Mouse (Mus musculus) CH12.LX (cell line): ENCODE data around the gene Slc16a7. TPM values are rescaled to one million over a fixed set of nuclear protein-coding genes. Genes with fewer than 3 reads are reported as not detected.

Source experiments
- DNase-seq: peaks from one replicate; pipeline ENCODE4 v3.0.0-alpha.2; 2013; ENCODE audit errors: extremely low read depth
- H3K27ac ChIP-seq: 2 replicates; pipeline ENCODE4 v1.5.1; 2012; ENCODE audit warnings: low read depth, mild to moderate bottlenecking, control low read depth, moderate library complexity; ENCODE audit not compliant: insufficient read depth
- H3K27me3 ChIP-seq: replicated peaks from 2 replicates; pipeline ENCODE3; 2012; ENCODE audit warnings: inconsistent platforms
- H3K36me3 ChIP-seq, 2 experiments: replicated peaks in 1 of 2; 2 replicates each; pipeline versions ENCODE3 to v1.6.1; 2012; ENCODE audit warnings: inconsistent platforms in 1 of 2, low read length in 1 of 2, mild to moderate bottlenecking in 1 of 2, mixed read lengths in 1 of 2, moderate library complexity in 1 of 2; ENCODE audit not compliant: control insufficient read depth in 1 of 2, insufficient read depth in 1 of 2
- H3K4me1 ChIP-seq, 2 experiments: 2 replicates each; pipeline ENCODE4 v1.6.1; 2012; ENCODE audit warnings: inconsistent platforms in 1 of 2, moderate library complexity in 1 of 2; ENCODE audit not compliant: insufficient read depth in 2 of 2, control insufficient read depth in 1 of 2
- H3K4me2 ChIP-seq: 2 replicates; pipeline ENCODE4 v1.6.1; 2012; ENCODE audit warnings: low read depth, mild to moderate bottlenecking, control low read depth; ENCODE audit not compliant: poor library complexity, insufficient read depth, severe bottlenecking
- H3K4me3 ChIP-seq, 3 experiments: fragments of 150-350 bp in 1 of 3; sonication (generic) in 1 of 3; replicated peaks in 1 of 3; 2 replicates each; pipeline versions ENCODE3 to v1.5.1; 2011 to 2012; ENCODE audit warnings: low read depth in 2 of 3, low read length in 2 of 3, mild to moderate bottlenecking in 2 of 3, moderate library complexity in 2 of 3, control low read depth in 1 of 3, improper control_type of control experiment in 1 of 3, inconsistent platforms in 1 of 3, mixed read lengths in 1 of 3; ENCODE audit not compliant: poor library complexity in 1 of 3
- H3K79me2 ChIP-seq: replicated peaks from 2 replicates; pipeline ENCODE4 v1.6.1; 2012; ENCODE audit warnings: mild to moderate bottlenecking, moderate library complexity; ENCODE audit not compliant: control insufficient read depth, poor library complexity, insufficient read depth, severe bottlenecking; ENCODE audit errors: extremely low read depth
- H3K9ac ChIP-seq: 2 replicates; pipeline ENCODE4 v1.6.1; 2012; ENCODE audit warnings: low read depth, mild to moderate bottlenecking, control low read depth, moderate library complexity; ENCODE audit not compliant: insufficient read depth
- H3K9me3 ChIP-seq: replicated peaks from 2 replicates; pipeline ENCODE3; 2012; ENCODE audit warnings: low read length, inconsistent platforms, mixed read lengths
- BHLHE40 ChIP-seq: IDR thresholded peaks from 2 replicates; pipeline ENCODE4 v1.6.1; 2011; ENCODE audit warnings: mild to moderate bottlenecking, low read depth, low read length, improper control_type of control experiment
- CHD1 ChIP-seq: IDR thresholded peaks from 2 replicates; pipeline ENCODE4 v1.6.1; 2012; ENCODE audit warnings: low read depth, low read length, improper control_type of control experiment, inconsistent platforms
- CHD2 ChIP-seq: IDR thresholded peaks from 2 replicates; pipeline ENCODE4 v1.6.1; 2011; ENCODE audit warnings: low read length, improper control_type of control experiment
- CTCF ChIP-seq, 2 experiments: IDR thresholded peaks in 1 of 2; conservative IDR thresholded peaks in 1 of 2; 2 replicates each; pipeline ENCODE4 v1.5.1; 2011 to 2012; ENCODE audit warnings: low read depth in 2 of 2, low read length in 2 of 2, improper control_type of control experiment in 1 of 2, inconsistent platforms in 1 of 2, mild to moderate bottlenecking in 1 of 2, moderate library complexity in 1 of 2
- EP300 ChIP-seq: IDR thresholded peaks from 2 replicates; pipeline ENCODE4 v1.6.1; 2011; ENCODE audit warnings: low read length, improper control_type of control experiment
- ETS1 ChIP-seq: conservative IDR thresholded peaks from 2 replicates; pipeline ENCODE4 v1.6.1; 2012; ENCODE audit warnings: low read depth, mild to moderate bottlenecking, inconsistent platforms, low read length, improper control_type of control experiment, moderate library complexity
- GABPA ChIP-seq: IDR thresholded peaks from 2 replicates; pipeline ENCODE4 v1.6.1; 2012; ENCODE audit warnings: low read depth, low read length, improper control_type of control experiment, inconsistent platforms; ENCODE audit not compliant: insufficient replicate concordance
- HCFC1 ChIP-seq: IDR thresholded peaks from 2 replicates; pipeline ENCODE4 v1.6.1; 2012; ENCODE audit warnings: low read depth, mild to moderate bottlenecking, inconsistent platforms, low read length, improper control_type of control experiment
- IRF4 ChIP-seq: IDR thresholded peaks from 2 replicates; pipeline ENCODE4 v1.6.1; 2014; ENCODE audit warnings: low read depth, mild to moderate bottlenecking, inconsistent platforms, low read length, improper control_type of control experiment
- JUND ChIP-seq: conservative IDR thresholded peaks from 2 replicates; pipeline ENCODE4 v1.6.1; 2011; ENCODE audit warnings: low read depth, low read length, improper control_type of control experiment
- KAT2A ChIP-seq: IDR thresholded peaks from 2 replicates; pipeline ENCODE4 v1.6.1; 2012; ENCODE audit warnings: low read length, improper control_type of control experiment, inconsistent platforms; ENCODE audit not compliant: insufficient replicate concordance
- MAFK ChIP-seq: IDR thresholded peaks from 2 replicates; pipeline ENCODE4 v1.6.1; 2011; ENCODE audit warnings: low read length, improper control_type of control experiment; ENCODE audit not compliant: insufficient replicate concordance
- MAX ChIP-seq: IDR thresholded peaks from 2 replicates; pipeline ENCODE4 v1.6.1; 2011; ENCODE audit warnings: low read length, improper control_type of control experiment
- MYC ChIP-seq: IDR thresholded peaks from 2 replicates; pipeline ENCODE4 v1.6.1; 2011; ENCODE audit warnings: low read depth, mild to moderate bottlenecking, improper control_type of control experiment, low read length
- NRF1 ChIP-seq: IDR thresholded peaks from 2 replicates; pipeline ENCODE4 v1.6.1; 2014; ENCODE audit warnings: low read depth, mild to moderate bottlenecking, inconsistent platforms, low read length, improper control_type of control experiment, moderate library complexity
- POLR2A ChIP-seq: IDR thresholded peaks from 2 replicates; pipeline ENCODE4 v1.6.1; 2011; ENCODE audit warnings: low read depth, mild to moderate bottlenecking, improper control_type of control experiment, low read length
- POLR2AphosphoS2 ChIP-seq: IDR thresholded peaks from 2 replicates; pipeline ENCODE4 v1.6.1; 2011; ENCODE audit warnings: low read depth, low read length, improper control_type of control experiment
- RAD21 ChIP-seq: IDR thresholded peaks from 2 replicates; pipeline ENCODE4 v1.6.1; 2011; ENCODE audit warnings: low read depth, mild to moderate bottlenecking, low read length, improper control_type of control experiment, moderate library complexity
- SMC3 ChIP-seq: IDR thresholded peaks from 2 replicates; pipeline ENCODE4 v1.6.1; 2011; ENCODE audit warnings: low read depth, low read length, improper control_type of control experiment
- TBP ChIP-seq: conservative IDR thresholded peaks from 2 replicates; pipeline ENCODE4 v1.6.1; 2011; ENCODE audit warnings: low read depth, low read length, improper control_type of control experiment
- UBTF ChIP-seq: IDR thresholded peaks from 2 replicates; pipeline ENCODE4 v1.6.1; 2012; ENCODE audit warnings: low read depth, mild to moderate bottlenecking, inconsistent platforms, low read length, improper control_type of control experiment, moderate library complexity
- USF2 ChIP-seq: conservative IDR thresholded peaks from 2 replicates; pipeline ENCODE4 v1.6.1; 2011; ENCODE audit warnings: low read depth, low read length, improper control_type of control experiment
- ZC3H11A ChIP-seq: IDR thresholded peaks from 2 replicates; pipeline ENCODE4 v1.6.1; 2012; ENCODE audit warnings: low read depth, mild to moderate bottlenecking, inconsistent platforms, low read length, improper control_type of control experiment
- dilution Hi-C: fragments of 300-500 bp; cut with MboI; formaldehyde crosslinking; loops from 2 replicates; pipeline ENCODE4 v1.14.3; 2020; ENCODE audit warnings: low sequenced_read_pairs; ENCODE audit not compliant: extremely low pct_unique_long_range_greater_than_20kb, extremely low pct_ligation_motif_present
- in situ Hi-C: fragments of 300-500 bp; cut with MboI; formaldehyde crosslinking; loops from 3 replicates; pipeline ENCODE4 v1.14.3; 2019; ENCODE audit warnings: low sequenced_read_pairs, low pct_ligation_motif_present, low pct_unique_long_range_greater_than_20kb, mixed read lengths
- polyA plus RNA-seq: library from polyadenylated mRNA; unstranded; fragments of >175 nt; gene quantifications from 2 replicates; pipeline ENCODE4 v1.2.1, GENCODE M21; 2012; ENCODE audit warnings: low read depth; ENCODE audit not compliant: insufficient read length
- total RNA-seq, 2 experiments: library from RNA; depleted of rRNA; stranded (reverse); fragments of 300-350 nt in 1 of 2; fragments of >200 nt in 1 of 2; gene quantifications; 2 replicates each; pipeline ENCODE4 v1.2.3; 2012 to 2014

Gene Slc16a7
- total and polyA plus RNA-seq, 3 experiments = not detected

DNA sequence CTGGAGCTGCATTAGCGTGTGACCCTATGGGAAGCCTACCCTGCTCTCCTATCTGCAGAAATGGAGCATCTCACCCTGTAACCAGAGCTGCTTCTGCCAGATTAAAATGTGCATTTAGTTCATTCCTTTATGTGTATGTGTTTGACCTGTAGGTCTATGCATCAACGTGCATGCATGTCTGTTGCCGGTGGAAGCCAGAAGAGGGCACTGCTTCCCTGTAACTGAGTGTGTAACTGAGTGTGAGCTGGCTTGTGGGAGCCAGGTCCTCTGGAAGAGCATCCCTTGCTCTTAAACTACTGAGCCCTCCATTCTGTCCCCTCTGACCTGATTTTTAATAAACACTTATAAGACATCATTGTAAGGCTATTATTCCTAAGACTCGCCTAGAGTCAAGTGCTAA is 124.3 kb downstream of the Slc16a7 start:
- in situ Hi-C loops (no loop called here), dilution Hi-C loops (no loop called here)
- H3K27me3 ChIP-seq = no peaks in the 10 kb centered on the region
- no peaks in the 10 kb centered on the region for H3K4me1 ChIP-seq
- no peak overlapping the region for H3K9ac ChIP-seq
- no peak for TF ChIP-seq UBTF
- TF ChIP-seq USF2 = no peak
- no peak for TF ChIP-seq IRF4
- no peak for TF ChIP-seq BHLHE40
- no peak for TF ChIP-seq MAX
- TF ChIP-seq MYC = no peak
- no peak for TF ChIP-seq RAD21
- no peak for TF ChIP-seq POLR2AphosphoS2
- TF ChIP-seq ZC3H11A = no peak
- no peak for TF ChIP-seq CHD1
- no peak for TF ChIP-seq CHD2
- no peak for TF ChIP-seq NRF1
- no peak for TF ChIP-seq KAT2A
- no peak for TF ChIP-seq EP300
- no peak overlapping the region for H3K4me3 ChIP-seq
- no peaks in the 10 kb centered on the region for H3K79me2 ChIP-seq
- H3K4me2 ChIP-seq = no peak overlapping the region
- H3K9me3 ChIP-seq = peaks cover 61% of the 10 kb centered on the region
- DNase-seq = no peak
- no peak overlapping the region for H3K27ac ChIP-seq
- H3K36me3 ChIP-seq = no peaks in the 10 kb centered on the region

DNA sequence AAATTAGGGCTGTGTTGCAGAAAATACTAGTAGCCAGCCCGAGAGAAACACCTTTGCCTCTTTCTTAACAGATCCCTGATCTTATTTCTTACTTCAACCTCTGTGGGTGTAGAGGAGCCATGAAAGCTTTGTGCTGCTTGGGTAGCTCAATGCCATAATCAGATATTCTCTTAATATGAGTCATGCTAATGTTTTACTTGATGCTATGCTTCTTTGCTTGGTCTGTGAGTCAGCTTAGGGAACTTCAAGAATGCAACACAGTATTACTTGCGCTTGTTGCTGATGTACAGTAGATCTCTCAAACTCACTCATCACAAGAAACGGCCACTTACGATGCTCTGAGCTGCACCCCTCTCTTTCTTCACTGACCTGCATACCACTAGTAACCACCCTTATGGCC is 133.4 kb downstream of the Slc16a7 start:
- Histone ChIP-seq H3K4me1 (no peaks in the 10 kb centered on the region), H3K9ac (no peak overlapping the region), H3K36me3 (no peaks in the 10 kb centered on the region)
- in situ Hi-C loops (no loop called here), dilution Hi-C loops (no loop called here)
- TF ChIP-seq MAX = no peak
- no peak for TF ChIP-seq EP300
- no peak for TF ChIP-seq HCFC1
- no peak for TF ChIP-seq TBP
- TF ChIP-seq, all 38 proteins: peak for 0
- Histone ChIP-seq H3K9me3 (peaks cover 36% of the 10 kb centered on the region), H3K4me3 (no peak overlapping the region), H3K4me2 (no peak overlapping the region), H3K27ac (no peak overlapping the region), H3K27me3 (no peaks in the 10 kb centered on the region), H3K79me2 (no peaks in the 10 kb centered on the region)
- no peak for DNase-seq

- H3K79me2 ChIP-seq = no peaks in the 10 kb centered on the region
- H3K9ac ChIP-seq = no peak overlapping the region
- no peak for DNase-seq
- H3K36me3 ChIP-seq = no peaks in the 10 kb centered on the region
- no peaks in the 10 kb centered on the region for H3K4me1 ChIP-seq
- TF ChIP-seq RAD21 (no peak), SMC3 (no peak), MAFK (no peak), UBTF (no peak), IRF4 (no peak), KAT2A (no peak), CTCF (conservative IDR thresholded peaks at IDR 0.05 in 1 of 2, IDR thresholded peaks at IDR 0.05 in 1 of 2; ENCODE audit: low read depth in 2 of 2, low read length in 2 of 2) (no peak), GABPA (no peak), ETS1 (no peak), MYC (no peak), POLR2A (no peak), CHD2 (no peak), JUND (no peak)
- in situ Hi-C loops (no loop called here), dilution Hi-C loops (no loop called here)
- no peak overlapping the region for H3K4me2 ChIP-seq
- no peaks in the 10 kb centered on the region for H3K27me3 ChIP-seq
- H3K27ac ChIP-seq = no peak overlapping the region
- peaks cover 43% of the 10 kb centered on the region for H3K9me3 ChIP-seq
- no peak overlapping the region for H3K4me3 ChIP-seq
These were observed 174.7 kb downstream of the Slc16a7 start for GRCm38 (mm10) chr10:125214536-125214935.
